Mouse (Mus musculus) heart, embryonic 13.5 days (tissue): Measurements from ENCODE around the gene Kcnq4. TPM values are rescaled to one million over a fixed set of nuclear protein-coding genes. Genes with fewer than 3 reads are reported as not detected.
A peak's percentile ranks its signal among the peaks of the same experiment; 100 is the strongest.

Experiments
- ATAC-seq: fragments of 200-750 bp; cut with Nextera tagmentation; 2 replicates; pipeline ENCODE4 v1.8.0; 2017; ENCODE audit warnings: moderate TSS enrichment; ENCODE audit not compliant: insufficient number of reproducible peaks, low FRiP score, low TSS enrichment; ENCODE audit errors: extremely low read depth
- H3K27ac ChIP-seq: fragments of 300-500 bp; sonication (generic); replicated peaks from 2 replicates; pipeline ENCODE4 v1.5.1; 2015; ENCODE audit warnings: moderate library complexity, mild to moderate bottlenecking, inconsistent platforms
- H3K27me3 ChIP-seq: fragments of 300-500 bp; sonication (generic); replicated peaks from 2 replicates; pipeline ENCODE4 v1.6.1; 2015; ENCODE audit warnings: mild to moderate bottlenecking, inconsistent platforms
- H3K36me3 ChIP-seq: fragments of 300-500 bp; sonication (generic); 2 replicates; pipeline ENCODE4 v1.6.1; 2015; ENCODE audit warnings: mild to moderate bottlenecking, inconsistent platforms
- H3K4me1 ChIP-seq: fragments of 300-500 bp; sonication (generic); 2 replicates; pipeline ENCODE4 v1.6.1; 2015; ENCODE audit warnings: inconsistent platforms
- H3K4me2 ChIP-seq: fragments of 300-500 bp; sonication (generic); 2 replicates; pipeline ENCODE4 v1.6.1; 2015; ENCODE audit warnings: inconsistent platforms, mild to moderate bottlenecking, moderate library complexity
- H3K4me3 ChIP-seq: fragments of 300-500 bp; sonication (generic); 2 replicates; pipeline ENCODE4 v1.5.1; 2015; ENCODE audit warnings: moderate library complexity, mild to moderate bottlenecking, inconsistent platforms
- H3K9ac ChIP-seq: fragments of 300-500 bp; sonication (generic); 2 replicates; pipeline ENCODE4 v1.6.1; 2015; ENCODE audit warnings: inconsistent platforms, mild to moderate bottlenecking, moderate library complexity
- H3K9me3 ChIP-seq: fragments of 300-500 bp; sonication (generic); 2 replicates; pipeline ENCODE4 v1.6.1; 2016; ENCODE audit warnings: inconsistent platforms
- WGBS: fragments of 180-500 bp; shearing (Covaris S2); methylation state at CpG from one replicate; pipeline ENCODE4 v1.1.7; 2015; ENCODE audit warnings: mixed read lengths; 5-methylcytosine and 5-hydroxymethylcytosine counted together
- polyA plus RNA-seq: library from polyadenylated mRNA; unstranded; fragments of >200 nt; fragmentation: Nextera tagmentation; extraction: Ambion mirVana; gene quantifications from 2 replicates; pipeline ENCODE4 v1.2.1, GENCODE M21; 2015

The Kcnq4 gene
- polyA plus RNA-seq = 0.45 and 0.83 TPM in 2 replicates

DNA sequence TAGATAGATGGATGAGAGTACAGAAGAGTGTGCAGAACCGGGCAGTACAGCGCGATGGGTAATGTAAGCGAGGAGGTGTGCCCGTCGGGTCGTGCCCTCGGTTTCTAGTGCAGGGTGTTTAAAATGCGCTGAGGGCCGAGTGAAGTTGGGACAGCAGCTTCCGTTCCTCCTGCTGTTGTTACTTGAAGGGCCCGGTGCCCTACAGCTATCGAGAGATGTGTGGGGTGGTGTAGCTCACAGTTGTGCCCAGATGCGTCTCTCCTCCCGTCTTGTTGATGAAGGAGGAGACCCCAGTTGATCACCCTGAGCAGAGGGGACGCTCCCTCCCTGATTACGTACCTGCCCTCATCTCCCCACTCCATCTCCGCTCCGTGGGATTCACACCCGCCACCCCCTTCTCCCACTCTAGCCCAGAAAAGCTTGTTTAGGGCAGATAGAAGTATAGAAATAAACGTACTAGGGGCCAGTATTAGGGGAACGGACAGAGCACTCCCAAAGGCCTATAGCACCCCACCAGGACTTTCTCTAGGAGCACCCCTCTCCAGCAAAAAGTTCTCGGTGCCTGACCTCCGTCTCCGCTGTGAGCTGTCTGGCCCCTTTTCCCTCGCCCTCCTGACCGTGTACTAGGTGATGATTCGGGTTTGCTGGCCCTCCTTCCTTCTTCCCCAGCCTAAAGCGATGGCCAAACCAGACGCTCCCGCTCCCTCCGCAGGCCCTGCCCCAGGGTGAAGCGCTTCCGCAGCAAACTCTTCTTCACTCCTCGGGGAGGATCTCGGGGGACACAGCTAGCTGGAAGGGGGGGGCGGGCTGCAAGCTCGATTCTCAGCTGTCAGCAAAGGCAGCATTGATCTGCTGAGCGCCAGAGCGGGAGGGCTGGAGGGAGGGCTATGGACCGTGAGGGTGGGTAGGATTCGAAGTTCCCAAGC lies at the start of gene Kcnq4:
TSS of gene Kcnq4 (minus strand) at position 672 of the 926 bp plus-strand sequence.
- H3K4me2 ChIP-seq = peak within 1 kb of the TSS; percentile 100
- H3K27ac ChIP-seq = no peak within 1 kb of the TSS
- ATAC-seq = no peak
- H3K36me3 ChIP-seq = no peaks in the 10 kb centered on the region
- H3K4me1 ChIP-seq = peaks cover 25% of the 10 kb centered on the region
- H3K9me3 ChIP-seq = no peaks in the 10 kb centered on the region
- H3K4me3 ChIP-seq = peak within 1 kb of the TSS; percentile 74
- H3K27me3 ChIP-seq = peaks cover 93% of the 10 kb centered on the region
- H3K9ac ChIP-seq = peak within 1 kb of the TSS; percentile 82
- 3% methylated on average over 42 of the region's 42 CpGs for WGBS

DNA sequence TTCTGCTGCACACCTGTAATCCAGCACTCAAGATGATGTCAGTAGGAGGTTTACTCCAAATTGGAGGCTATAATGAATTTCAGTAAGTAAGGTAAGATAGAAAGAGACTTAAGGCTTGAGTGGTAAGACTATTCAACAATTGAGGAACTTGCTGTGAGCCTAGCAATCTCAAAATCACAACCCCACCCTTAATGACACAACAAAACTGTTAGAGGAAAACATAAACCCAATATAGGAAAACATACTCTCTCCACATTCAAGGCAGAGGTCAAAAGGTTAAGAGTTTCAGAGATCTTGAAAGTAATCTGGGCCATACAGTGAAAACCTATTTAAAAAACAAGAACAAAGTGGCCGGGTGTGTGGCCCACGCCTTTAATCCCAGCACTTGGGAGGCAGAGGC lies 48.3 kb upstream of the Kcnq4 start:
- Histone ChIP-seq H3K4me3 (no peak overlapping the region), H3K4me2 (no peak overlapping the region), H3K27ac (no peak overlapping the region), H3K36me3 (peaks cover 7% of the 10 kb centered on the region), H3K9ac (no peak overlapping the region), H3K27me3 (no peaks in the 10 kb centered on the region), H3K9me3 (no peaks in the 10 kb centered on the region), H3K4me1 (peaks cover 64% of the 10 kb centered on the region)
- WGBS = 72% methylated on average over 2 of the region's 2 CpGs
- no peak for ATAC-seq

DNA sequence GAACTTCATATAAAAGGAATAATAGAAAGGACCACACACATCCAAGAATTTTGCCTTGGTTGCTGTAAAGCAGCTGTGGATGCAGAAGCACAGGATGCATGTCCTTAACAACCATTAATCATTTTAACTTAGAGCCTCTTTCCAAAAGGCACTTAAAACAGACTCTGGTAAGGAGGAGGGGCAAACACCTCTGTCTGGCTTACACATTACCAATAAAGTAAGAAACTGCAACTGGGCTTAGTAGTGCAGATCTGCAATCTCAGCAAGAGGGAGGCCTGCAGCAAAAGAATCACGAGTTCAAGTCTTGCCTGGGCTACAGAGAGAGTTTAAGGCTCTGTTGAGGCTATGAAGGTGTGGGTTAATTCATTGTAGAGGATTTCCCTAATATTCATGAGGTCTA lies 47.2 kb upstream of the Kcnq4 start:
- no peak for ATAC-seq
- H3K4me1 ChIP-seq = peaks cover 54% of the 10 kb centered on the region
- H3K9me3 ChIP-seq = no peaks in the 10 kb centered on the region
- H3K36me3 ChIP-seq = peaks cover 8% of the 10 kb centered on the region
- H3K4me2 ChIP-seq = no peak overlapping the region
- H3K27me3 ChIP-seq = no peaks in the 10 kb centered on the region
- no peak overlapping the region for H3K4me3 ChIP-seq
- WGBS = 86% methylated on average over 1 of the region's 1 CpGs
- H3K27ac ChIP-seq = no peak overlapping the region
- no peak overlapping the region for H3K9ac ChIP-seq

DNA sequence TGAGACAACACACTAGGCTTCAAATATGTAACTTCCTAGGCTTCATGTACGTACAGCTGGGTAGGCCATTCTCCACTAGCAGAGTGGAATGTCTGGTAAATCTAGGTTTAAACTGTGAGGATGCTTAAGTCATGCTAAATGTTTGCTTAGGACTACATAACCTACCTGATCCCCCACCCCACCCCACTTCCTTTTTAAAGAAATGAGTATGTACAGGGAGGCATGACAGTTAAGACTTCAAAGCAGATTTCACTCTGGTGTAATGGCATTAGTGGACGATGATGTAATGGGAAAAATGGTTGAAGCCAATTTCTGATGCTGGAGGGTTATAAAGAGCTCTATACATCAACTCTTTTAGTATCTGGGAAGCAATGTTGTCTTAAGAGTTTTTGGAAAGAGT lies 44.5 kb upstream of the Kcnq4 start:
- H3K4me1 ChIP-seq = peaks cover 39% of the 10 kb centered on the region
- peak overlapping the region; percentile 43; the same call in 1 of the 2 replicates for H3K27ac ChIP-seq
- no peak overlapping the region for H3K4me3 ChIP-seq
- H3K9me3 ChIP-seq = no peaks in the 10 kb centered on the region
- no peak overlapping the region for H3K4me2 ChIP-seq
- peaks cover 31% of the 10 kb centered on the region for H3K36me3 ChIP-seq
- ATAC-seq = no peak
- H3K9ac ChIP-seq = no peak overlapping the region
- 65% methylated on average over 2 of the region's 2 CpGs for WGBS
- no peaks in the 10 kb centered on the region for H3K27me3 ChIP-seq

DNA sequence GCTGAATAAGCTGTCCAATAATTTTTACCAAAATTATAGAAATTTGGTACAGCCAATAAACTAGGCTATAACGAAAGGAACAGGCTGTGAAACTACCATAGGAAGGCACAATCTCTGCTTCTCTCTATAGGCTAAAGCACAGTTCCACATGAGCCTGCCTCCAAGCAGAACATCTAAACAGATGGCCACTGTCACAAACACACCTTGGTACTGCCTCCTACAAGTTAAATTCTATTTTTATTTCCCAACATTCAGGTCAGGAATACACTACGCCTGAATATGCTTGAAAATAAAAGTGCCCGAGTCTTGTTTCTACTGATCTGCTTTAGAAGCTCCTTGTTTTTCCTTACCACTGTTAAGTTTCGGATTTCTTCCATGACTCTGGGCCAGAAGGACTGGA lies 41.6 kb upstream of the Kcnq4 start:
- Histone ChIP-seq H3K27ac (no peak overlapping the region), H3K4me2 (no peak overlapping the region), H3K9ac (no peak overlapping the region), H3K4me1 (peaks cover 24% of the 10 kb centered on the region), H3K9me3 (no peaks in the 10 kb centered on the region), H3K4me3 (no peak overlapping the region), H3K36me3 (peaks cover 58% of the 10 kb centered on the region), H3K27me3 (no peaks in the 10 kb centered on the region)
- WGBS = 88% methylated on average over 4 of the region's 4 CpGs
- no peak for ATAC-seq

DNA sequence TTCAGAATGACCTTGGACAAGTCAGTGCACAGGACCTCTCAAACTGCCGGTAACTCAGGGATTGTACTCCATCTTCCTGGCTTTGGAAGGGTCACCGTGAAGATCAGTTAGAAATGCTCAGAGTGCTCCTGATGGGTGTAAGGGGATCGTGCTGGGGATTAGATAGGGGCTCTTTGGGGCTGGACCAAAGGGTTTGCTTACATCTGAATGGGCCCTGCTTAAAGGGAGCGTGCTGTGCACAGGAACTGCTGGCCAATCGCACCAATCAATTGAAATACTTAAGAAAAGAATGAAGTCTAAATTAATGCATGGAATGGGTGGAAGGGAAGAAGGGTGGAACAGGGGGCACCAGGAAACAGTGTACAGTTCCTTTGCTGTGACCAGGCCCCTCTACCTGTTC lies 7.4 kb upstream of the Kcnq4 start:
- no peak overlapping the region for H3K4me2 ChIP-seq
- peaks cover 23% of the 10 kb centered on the region for H3K27me3 ChIP-seq
- H3K4me3 ChIP-seq = no peak overlapping the region
- 59% methylated on average over 5 of the region's 5 CpGs for WGBS
- no peak overlapping the region for H3K9ac ChIP-seq
- no peak for ATAC-seq
- no peaks in the 10 kb centered on the region for H3K9me3 ChIP-seq
- peaks cover 48% of the 10 kb centered on the region for H3K36me3 ChIP-seq
- no peaks in the 10 kb centered on the region for H3K4me1 ChIP-seq
- no peak overlapping the region for H3K27ac ChIP-seq

DNA sequence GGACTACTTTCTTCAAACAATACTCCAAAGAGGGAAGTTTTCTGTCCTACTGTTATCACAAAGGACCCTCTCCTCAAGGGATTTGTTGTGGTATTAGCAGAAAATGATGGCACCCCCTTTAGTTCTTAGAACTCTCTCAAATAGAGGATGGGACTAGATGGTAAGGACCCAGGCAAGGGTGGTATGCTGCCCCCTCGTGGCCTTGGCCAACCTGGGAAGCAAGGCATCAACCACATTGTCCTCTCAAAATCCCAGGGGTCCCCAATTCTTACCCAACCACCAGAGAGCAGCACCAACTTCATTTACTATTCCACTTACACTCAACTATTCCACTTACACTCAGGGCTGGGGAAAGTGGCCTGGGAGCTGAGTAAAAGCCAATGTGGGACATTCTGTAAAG lies 6.9 kb upstream of the Kcnq4 start:
- Histone ChIP-seq H3K36me3 (peaks cover 43% of the 10 kb centered on the region), H3K4me1 (no peaks in the 10 kb centered on the region), H3K27ac (no peak overlapping the region), H3K4me3 (no peak overlapping the region), H3K9me3 (no peaks in the 10 kb centered on the region), H3K27me3 (peaks cover 28% of the 10 kb centered on the region), H3K4me2 (no peak overlapping the region), H3K9ac (no peak overlapping the region)
- no peak for ATAC-seq
- 0% methylated on average over 1 of the region's 1 CpGs for WGBS

DNA sequence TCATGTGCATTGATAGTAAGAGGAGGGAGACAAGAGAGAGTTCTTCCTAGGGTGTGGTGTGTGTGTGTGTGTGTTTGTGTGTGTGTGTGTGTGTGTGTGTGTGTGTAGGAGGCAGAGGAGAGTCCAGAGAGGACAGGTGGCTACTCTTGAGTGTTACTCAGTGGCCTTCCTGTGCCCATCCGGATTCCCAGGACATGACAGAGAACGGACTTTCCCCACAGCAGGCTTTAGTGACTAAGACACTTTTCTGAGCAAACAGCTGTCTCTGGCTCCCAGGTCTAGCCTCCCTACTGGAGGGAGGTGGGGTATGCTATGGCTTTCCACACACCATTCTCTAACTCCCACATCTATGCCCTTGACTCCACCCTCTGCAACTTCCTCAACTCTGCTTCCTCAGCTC lies 1.2 kb upstream of the Kcnq4 start:
- WGBS = 38% methylated on average over 2 of the region's 2 CpGs
- ATAC-seq = no peak
- Histone ChIP-seq H3K9me3 (no peaks in the 10 kb centered on the region), H3K4me2 (no peak overlapping the region), H3K27me3 (peaks cover 85% of the 10 kb centered on the region), H3K36me3 (no peaks in the 10 kb centered on the region), H3K27ac (no peak overlapping the region), H3K9ac (no peak overlapping the region), H3K4me3 (no peak overlapping the region), H3K4me1 (peaks cover 25% of the 10 kb centered on the region)

DNA sequence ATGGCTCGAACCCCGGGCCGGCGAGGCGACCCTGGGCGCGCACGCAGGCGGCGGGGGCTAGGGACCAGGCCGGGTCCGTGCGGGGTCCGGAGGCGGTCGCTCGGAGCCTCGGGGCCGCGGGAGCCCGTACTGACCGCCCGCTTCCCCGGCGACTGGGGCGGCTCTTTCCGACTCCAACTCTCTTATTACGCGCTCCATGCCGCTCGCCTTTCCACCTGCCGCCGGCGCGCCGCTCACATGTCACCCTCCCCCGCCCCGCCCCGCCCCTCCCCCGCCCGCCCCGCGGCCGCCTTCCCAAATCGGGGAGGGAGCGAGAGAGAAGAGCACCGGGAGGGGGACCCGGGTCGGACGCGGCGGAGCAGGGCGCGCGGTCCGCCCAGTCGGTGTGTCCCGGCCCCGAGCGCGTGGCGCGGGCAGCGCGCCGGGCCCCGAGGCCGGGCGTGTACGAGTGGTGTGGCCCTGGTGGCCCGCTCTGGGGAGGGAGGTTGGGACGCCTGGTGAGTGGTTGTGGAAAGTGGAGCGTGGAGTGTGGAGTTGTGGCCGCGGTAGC lies 1.1 kb downstream of the Kcnq4 start:
- H3K27me3 ChIP-seq = peaks cover 97% of the 10 kb centered on the region
- H3K27ac ChIP-seq = no peak overlapping the region
- peak; percentile 10; the same call in 1 of the 2 replicates for ATAC-seq
- H3K9me3 ChIP-seq = no peaks in the 10 kb centered on the region
- H3K4me1 ChIP-seq = peaks cover 25% of the 10 kb centered on the region
- under 1% methylated on average over 65 of the region's 75 CpGs for WGBS
- H3K9ac ChIP-seq = peak overlapping the region; percentile 82
- peak overlapping the region; percentile 100 for H3K4me2 ChIP-seq
- no peaks in the 10 kb centered on the region for H3K36me3 ChIP-seq
- H3K4me3 ChIP-seq = peak overlapping the region; percentile 74

DNA sequence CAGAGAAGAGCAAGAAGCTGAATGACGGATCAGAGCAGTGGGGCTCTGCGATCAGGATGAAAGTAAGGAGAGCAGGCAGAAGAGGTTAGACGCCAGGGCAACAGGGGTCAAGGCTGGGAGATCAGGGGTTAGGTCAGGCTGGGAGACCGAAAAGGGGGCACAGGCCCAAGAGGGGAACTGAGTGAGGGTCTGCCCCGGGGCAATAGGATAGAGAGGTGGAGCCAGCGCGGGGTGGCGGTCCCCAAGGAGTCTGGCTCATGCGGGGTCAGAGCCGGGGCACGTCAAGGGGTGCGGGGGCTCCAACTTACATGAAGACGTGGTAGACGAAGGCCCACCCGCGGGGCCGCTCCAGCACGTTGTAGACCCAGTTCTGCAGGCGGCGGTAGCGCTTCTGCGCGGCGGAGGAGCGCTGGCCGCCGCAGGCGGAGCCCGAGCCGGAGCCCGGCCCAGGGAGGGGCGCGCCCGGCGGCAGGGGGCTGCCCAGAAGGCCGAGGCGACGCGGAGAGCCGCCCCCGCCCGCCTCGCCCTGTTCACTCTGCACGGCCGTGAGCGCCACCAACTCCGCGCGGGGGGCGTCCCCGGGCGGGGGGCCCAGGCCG lies 1.8 kb downstream of the Kcnq4 start:
- ATAC-seq = 0 out of 2 replicates have a peak, but pooled peaks have one; percentile 14
- Histone ChIP-seq H3K36me3 (no peaks in the 10 kb centered on the region), H3K4me3 (peak overlapping the region; percentile 74), H3K4me1 (peaks cover 25% of the 10 kb centered on the region), H3K9ac (peak overlapping the region; percentile 82), H3K27ac (no peak overlapping the region), H3K4me2 (peak overlapping the region; percentile 100), H3K27me3 (peaks cover 97% of the 10 kb centered on the region), H3K9me3 (no peaks in the 10 kb centered on the region)
- WGBS = 5% methylated on average over 50 of the region's 53 CpGs

DNA sequence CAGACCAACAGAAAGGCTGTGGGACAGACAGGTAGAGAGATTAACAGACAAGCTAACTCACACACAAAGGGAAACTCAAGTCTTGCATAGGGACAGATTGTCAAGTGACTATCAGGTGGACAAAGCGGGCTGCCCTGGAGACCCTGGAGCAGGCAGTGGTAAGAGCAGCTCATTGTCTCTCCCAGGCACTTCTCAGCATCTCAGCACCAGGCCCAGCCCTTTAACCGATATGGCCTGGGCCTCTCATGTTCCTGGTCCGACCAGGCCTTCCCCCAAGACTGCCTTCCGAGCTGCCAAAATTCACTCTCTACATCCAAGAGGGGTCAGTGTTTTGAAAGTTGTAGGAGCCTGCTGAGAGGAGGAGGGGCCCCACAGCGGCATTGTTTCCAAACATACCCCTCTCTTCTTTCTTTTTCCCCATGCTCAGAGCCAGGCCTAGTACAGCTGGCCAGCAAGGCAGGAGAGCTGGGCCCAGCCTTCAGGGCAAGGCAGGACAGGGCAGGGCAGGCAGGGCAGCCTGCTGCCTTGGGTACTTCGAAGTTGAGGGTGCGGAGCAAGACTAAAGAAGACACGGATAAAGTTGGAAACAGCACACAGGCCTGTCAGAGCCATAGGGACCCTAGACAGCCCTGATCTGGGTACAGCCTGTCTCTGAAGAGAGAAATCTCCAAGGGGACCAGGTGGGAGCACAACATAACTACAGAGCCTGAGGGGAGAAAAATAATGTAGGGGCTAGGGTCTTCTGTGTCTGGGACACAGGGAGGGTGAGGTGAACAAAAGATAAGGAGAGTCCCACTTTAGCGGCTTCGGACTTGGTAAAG lies 2.5 kb downstream of the Kcnq4 start:
- ATAC-seq = no peak
- 41% methylated on average over 10 of the region's 10 CpGs for WGBS
- Histone ChIP-seq H3K4me2 (peak overlapping the region; percentile 100; the same call in 1 of the 2 replicates), H3K4me1 (peaks cover 25% of the 10 kb centered on the region), H3K9me3 (no peaks in the 10 kb centered on the region), H3K4me3 (no peak overlapping the region), H3K9ac (no peak overlapping the region), H3K36me3 (no peaks in the 10 kb centered on the region), H3K27me3 (peaks cover 97% of the 10 kb centered on the region), H3K27ac (no peak overlapping the region)
